Mouse (Mus musculus) left cerebral cortex, adult 2 months (tissue): ENCODE data around the gene Dcaf11. TPM values are rescaled to one million over a fixed set of nuclear protein-coding genes. Genes with fewer than 3 reads are reported as not detected.
A peak's percentile ranks its signal among the peaks of the same experiment; 100 is the strongest.

Source experiments
- DNase-seq, 2 experiments: peaks; one replicate each; pipeline ENCODE4 v3.0.0; 2021 to 2022; ENCODE audit warnings: low spot score in 2 of 2, mixed read lengths in 1 of 2; ENCODE audit errors: extremely low spot score in 1 of 2
- H3K27ac ChIP-seq: fragments of 200-600 bp; 2 replicates; pipeline ENCODE4 v1.8.1; 2022
- H3K4me3 ChIP-seq: fragments of 200-600 bp; 2 replicates; pipeline ENCODE4 v1.8.1; 2022
- CTCF ChIP-seq: fragments of 200-600 bp; IDR thresholded peaks from 2 replicates; pipeline ENCODE4 v1.8.1; 2022; ENCODE audit warnings: antibody characterized with exemption, mild to moderate bottlenecking, moderate library complexity
- intact Hi-C: fragments of 180-260 bp; cut with DNase I; formaldehyde crosslinking; loops from one replicate; pipeline ENCODE4 v1.15.1; 2025
- total RNA-seq, 2 experiments: library from RNA; stranded (reverse); gene quantifications; 2 replicates each; pipeline ENCODE4 v1.2.3; 2021

Gene Dcaf11
- total RNA-seq, 2 experiments from 2014 or later: 76.8 to 80.8 TPM

DNA sequence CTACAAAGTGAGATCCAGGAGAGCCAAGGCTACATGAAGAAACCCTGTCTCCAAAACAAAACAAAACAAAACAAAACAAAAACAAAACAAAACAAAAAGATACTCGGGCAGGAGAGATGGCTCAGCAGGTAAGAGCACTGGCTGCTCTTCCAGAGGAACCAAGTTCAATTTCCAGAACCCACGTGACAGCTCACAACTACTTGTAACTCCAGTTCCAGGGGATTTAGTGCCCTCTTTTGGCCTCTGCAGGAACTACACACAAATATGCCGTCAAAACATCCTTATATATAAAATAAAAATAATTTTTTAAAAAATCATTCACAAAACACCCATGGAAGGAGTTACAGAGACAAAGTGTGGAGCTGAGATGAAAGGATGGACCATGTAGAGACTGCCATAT is 31.9 kb upstream of the Dcaf11 start:
- Histone ChIP-seq H3K4me3 (no peak overlapping the region), H3K27ac (no peak overlapping the region)
- TF ChIP-seq CTCF: peak; percentile 58
- intact Hi-C loops: loop anchor here (2.0 kb wide), 1 partner anchor 31 kb away; no protein-coding TSS in a partner anchor
- no peak for DNase-seq

DNA sequence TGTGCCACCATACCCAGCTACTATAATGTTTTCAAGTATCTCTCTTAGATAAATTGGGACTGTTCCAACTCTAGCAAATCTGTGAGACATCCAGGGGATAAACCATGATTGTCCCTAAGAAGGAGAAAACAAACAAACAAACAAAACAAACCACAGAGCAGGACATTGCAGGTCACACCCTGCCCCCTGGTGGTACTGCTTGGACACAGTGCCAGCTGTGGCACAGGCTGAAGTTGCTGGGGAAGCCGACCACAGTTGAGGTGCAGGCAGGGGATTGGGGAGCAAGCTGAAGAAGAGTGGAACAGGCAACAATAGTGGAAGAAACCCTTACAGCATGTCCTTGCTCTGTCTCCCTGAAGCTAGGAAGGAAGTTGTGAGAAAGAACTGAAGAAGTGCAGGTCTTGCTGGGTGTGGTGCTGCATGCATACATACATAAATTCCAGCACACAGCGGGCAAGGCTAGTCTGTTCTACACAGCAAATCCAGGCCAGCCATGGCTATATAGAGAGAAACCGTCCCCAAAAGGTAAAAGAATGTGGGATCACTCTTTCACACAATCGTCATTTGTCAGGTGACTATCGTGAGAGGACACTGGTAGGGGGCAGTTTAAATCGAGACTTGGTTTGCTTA is 23.6 kb upstream of the Dcaf11 start:
- TF ChIP-seq CTCF: peak; percentile 80
- no peak overlapping the region for H3K4me3 ChIP-seq
- intact Hi-C loops: no loop called here
- H3K27ac ChIP-seq: no peak overlapping the region
- peak; percentile 42 to 47 for DNase-seq

DNA sequence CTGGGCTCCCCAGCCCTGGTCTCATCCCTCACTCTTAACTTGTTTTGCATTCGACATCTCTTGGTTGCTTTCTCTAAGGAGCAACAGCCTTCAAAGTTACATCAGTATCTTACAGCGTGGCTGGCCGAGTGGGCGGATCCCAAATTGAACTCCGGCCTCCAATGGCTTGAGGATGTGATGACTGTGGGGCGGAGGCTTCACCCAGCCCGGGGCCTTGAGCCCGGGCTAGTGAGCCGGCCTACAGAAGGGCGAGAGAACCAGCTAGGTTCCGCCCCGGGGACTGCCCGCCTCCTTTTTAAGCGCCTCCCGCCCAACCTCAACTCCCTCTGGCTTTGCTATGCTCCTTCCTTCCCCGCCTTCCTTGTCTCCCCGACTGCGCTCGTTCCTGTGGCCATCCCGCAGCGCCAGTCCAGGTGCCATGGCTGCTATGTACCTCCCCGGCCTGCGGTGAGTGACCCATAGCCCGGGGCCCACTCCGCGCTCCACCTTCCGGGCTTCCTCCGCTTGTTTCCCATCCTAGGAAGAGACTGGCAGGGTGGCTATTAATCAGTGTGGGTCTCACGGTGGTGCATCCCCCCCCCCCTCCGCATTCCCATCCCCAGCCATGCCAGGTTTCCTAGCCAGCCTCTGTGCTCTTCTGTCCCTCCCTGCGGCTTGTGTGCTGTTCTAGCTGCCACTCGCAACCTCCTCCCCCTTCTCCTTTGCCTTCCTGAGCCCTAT is 19.6 kb upstream of the Dcaf11 start, which contains the start of gene Pck2:
TSS of gene Pck2 (plus strand) at position 200 of the 720 bp plus-strand sequence.
- H3K4me3 ChIP-seq: peak within 1 kb of the TSS; percentile 70
- peak; percentile 75 for DNase-seq
- TF ChIP-seq CTCF: no peak
- intact Hi-C loops: loop anchor here (2.0 kb wide), 1 partner anchor 17 kb away; no protein-coding TSS in a partner anchor
- peak within 1 kb of the TSS; percentile 93 for H3K27ac ChIP-seq

DNA sequence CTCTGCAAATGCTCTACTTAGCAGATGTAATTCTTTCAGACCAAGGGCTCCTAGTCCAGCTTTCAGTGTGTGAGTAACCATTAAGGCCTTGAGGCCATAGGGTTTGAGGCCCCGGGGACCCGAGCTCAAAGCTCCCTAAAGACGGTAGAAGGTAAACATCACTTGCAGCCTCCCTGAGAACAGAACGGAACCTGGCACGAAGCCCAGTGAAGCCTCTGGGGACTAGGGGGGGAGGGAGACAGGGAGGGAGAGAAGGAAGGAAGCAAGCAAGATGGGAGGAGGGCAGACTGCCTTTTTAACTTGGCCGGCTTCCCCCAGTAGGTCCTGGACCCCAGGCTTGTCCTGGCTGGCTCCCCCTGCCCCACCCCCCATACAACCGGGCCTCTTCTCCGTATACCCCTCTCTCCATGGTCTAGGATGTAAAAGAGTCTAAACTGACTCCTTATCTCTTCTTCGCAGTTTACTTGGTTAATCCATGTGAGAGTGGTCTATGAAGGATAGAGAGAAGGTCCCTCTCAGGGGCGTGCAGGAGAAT is 19.0 kb upstream of the Dcaf11 start:
- peak; percentile 71 to 83 for DNase-seq
- intact Hi-C loops: loop anchor here (2.0 kb wide), 1 partner anchor 16 kb away; no protein-coding TSS in a partner anchor
- Histone ChIP-seq H3K4me3 (peak overlapping the region; percentile 70), H3K27ac (peak overlapping the region; percentile 93)
- no peak for TF ChIP-seq CTCF

DNA sequence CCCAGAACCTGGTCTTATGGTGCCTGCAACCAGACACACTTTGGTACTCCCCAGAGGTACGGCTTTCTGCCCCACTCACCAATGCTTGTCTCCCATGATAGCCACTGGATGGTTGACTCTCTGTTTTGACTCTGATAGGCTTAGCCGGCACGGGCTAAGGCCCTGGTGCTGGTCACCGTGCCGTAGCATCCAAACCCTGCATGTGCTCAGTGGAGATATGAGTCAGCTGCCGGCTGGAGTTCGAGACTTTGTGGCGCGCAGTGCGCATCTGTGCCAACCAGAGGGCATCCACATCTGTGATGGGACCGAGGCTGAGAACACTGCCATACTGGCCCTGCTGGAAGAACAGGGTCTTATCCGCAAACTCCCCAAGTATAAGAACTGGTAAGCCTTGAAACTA is 17.5 kb upstream of the Dcaf11 start:
- TF ChIP-seq CTCF: no peak
- no peak for DNase-seq
- H3K27ac ChIP-seq: no peak overlapping the region
- intact Hi-C loops: no loop called here
- no peak overlapping the region for H3K4me3 ChIP-seq

DNA sequence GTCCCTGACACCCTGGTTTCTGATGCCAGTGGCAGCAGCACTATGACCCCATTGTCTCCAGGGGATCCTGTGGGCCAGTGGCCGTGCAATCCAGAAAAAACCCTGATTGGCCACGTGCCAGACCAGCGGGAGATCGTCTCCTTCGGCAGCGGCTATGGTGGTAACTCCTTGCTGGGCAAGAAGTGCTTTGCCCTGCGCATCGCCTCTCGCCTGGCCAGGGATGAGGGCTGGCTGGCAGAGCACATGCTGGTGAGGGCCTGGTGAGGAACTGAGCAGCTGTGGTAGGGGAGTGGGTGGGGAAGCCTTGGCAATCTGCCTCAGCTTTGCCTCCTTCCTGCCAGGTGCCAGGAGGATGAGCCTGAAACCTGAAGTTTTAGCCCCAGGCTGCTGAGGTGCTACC is 15.5 kb upstream of the Dcaf11 start:
- TF ChIP-seq CTCF: no peak
- no peak overlapping the region for H3K27ac ChIP-seq
- DNase-seq: no peak
- intact Hi-C loops: no loop called here
- no peak overlapping the region for H3K4me3 ChIP-seq

DNA sequence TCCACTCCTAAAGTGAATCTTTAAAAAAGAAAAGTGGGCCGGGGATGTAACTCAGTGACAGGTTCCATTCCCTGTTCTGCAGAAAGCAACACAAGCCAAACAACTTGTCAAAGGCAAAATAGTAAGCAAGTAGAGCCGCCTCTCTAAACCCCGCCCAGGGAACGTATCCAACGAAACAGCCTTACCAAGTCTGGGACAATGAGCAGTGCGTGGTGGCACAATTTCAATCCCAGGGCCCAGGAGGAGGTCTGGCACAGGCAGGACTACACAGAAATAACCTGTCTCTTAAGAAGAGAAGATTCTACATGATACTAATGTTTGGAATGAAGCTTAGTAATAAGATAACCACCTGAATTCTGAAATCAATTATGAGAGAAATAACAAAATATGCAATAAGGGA is 9.6 kb upstream of the Dcaf11 start:
- Histone ChIP-seq H3K27ac (no peak overlapping the region), H3K4me3 (no peak overlapping the region)
- TF ChIP-seq CTCF: no peak
- DNase-seq: no peak
- intact Hi-C loops: no loop called here

DNA sequence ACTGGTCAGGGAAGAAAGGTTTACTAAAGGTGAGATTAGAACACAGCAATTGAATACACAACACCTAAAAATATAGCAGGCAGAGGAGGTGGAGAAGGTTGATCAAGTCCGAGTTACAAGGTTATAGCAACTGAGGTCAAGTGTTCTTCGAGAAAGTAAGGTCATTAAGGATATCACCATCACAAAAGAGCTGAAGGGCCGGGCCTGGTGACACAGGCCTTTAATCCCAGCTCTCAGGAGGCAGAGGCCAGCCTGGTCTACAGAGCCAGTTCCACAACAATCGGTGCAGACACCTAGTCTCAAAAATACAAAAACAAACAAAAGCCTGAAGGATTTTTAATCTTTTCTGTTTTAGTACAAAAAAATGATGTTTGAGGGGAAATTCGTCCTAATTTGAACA is 8.5 kb upstream of the Dcaf11 start:
- DNase-seq: no peak
- H3K4me3 ChIP-seq: no peak overlapping the region
- no peak for TF ChIP-seq CTCF
- intact Hi-C loops: no loop called here
- no peak overlapping the region for H3K27ac ChIP-seq

DNA sequence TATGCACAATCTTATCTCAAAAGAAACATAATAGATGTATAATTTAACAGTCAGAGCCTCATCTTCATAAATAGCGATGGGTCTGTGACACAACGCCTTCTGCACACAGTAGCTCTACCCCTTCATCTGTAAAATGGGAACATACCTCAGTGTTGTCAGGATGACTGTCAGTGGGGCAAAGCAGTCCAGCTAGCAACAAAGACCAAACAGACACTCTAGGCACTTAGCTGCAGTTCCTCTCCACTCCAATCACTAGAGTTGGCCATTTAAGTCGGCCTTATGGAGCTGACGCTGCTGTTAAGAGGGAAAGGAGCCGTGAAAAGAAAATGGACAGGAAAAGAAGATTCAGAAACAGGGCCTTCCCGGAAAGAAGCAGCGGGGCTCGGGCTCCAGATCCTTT is 8.0 kb upstream of the Dcaf11 start:
- Histone ChIP-seq H3K27ac (no peak overlapping the region), H3K4me3 (no peak overlapping the region)
- intact Hi-C loops: no loop called here
- TF ChIP-seq CTCF: no peak
- DNase-seq: no peak

DNA sequence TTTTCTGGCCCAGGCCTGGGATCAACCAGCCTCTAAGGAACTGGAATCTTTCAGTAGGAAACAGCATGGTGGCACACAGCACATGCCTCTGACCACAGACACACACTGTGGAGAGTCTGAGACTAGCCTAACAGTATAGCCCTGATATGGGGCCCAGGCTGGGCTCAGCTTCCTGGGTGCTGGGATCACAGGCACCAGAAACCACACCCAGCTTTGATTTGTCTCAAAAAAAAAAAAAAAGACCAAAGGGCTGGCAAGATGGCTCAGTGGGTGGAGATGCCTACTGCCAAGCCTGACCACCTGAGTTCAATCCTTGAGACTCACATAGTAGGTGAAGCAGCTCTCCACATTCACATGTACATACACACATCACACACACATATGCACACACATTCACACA is 5.2 kb upstream of the Dcaf11 start:
- DNase-seq: no peak
- TF ChIP-seq CTCF: no peak
- Histone ChIP-seq H3K27ac (no peak overlapping the region), H3K4me3 (no peak overlapping the region)
- intact Hi-C loops: no loop called here

DNA sequence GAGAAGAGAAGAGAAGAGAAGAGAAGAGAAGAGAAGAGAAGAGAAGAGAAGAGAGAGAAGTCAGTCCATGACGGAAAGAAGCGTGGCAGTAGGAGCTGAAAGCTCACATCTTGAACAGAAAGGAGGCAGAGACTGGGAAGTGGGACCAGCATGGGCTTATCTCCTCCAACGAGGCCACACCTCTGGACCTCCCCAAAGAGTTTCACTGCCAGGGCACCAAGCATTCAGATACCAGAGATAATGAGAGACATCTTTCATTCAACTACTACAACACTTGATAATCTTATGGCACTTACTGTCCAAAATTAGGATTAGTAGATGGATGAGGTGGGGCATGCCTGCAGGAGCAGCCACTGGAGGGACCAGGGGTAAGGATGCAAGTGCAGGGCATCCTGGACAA is 4.0 kb upstream of the Dcaf11 start:
- DNase-seq: no peak
- TF ChIP-seq CTCF: no peak
- intact Hi-C loops: loop anchor here (2.0 kb wide), 1 partner anchor 15 kb away; the partner anchor contains the start of gene Pck2
- Histone ChIP-seq H3K4me3 (no peak overlapping the region), H3K27ac (no peak overlapping the region)

DNA sequence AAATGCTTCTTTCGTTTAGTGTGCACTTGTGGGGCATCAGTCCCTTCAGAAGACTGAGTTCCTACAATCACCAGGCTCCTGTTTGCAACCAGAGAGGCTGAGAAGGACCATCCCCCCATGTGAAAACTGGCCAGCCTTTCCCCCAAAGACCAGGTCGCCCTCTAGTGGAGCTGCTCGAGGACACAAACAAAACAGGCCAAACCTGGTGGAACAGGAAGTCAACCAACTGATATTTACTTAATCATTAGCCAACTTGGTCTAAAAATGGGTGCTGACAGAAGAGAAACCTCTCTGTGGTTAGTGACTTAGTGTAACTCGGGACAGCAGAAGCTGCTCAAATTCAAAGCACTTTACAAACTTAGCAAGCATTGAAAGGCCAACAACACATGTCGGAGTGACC is 2.8 kb upstream of the Dcaf11 start:
- peak; percentile 70 to 74 for DNase-seq
- no peak overlapping the region for H3K27ac ChIP-seq
- intact Hi-C loops: loop anchor here (1.0 to 2.0 kb wide), 2 partner anchors 16 to 60 kb away; partner anchors contain the start of gene Pck2
- H3K4me3 ChIP-seq: no peak overlapping the region
- peak; percentile 80 for TF ChIP-seq CTCF
